Mouse (Mus musculus): Measurements from ENCODE around the gene Fbxl18. TPM values are rescaled to one million over a fixed set of nuclear protein-coding genes. Genes with fewer than 3 reads are reported as not detected.
A peak's percentile ranks its signal among the peaks of the same experiment; 100 is the strongest.

The Fbxl18 gene
- total and polyA plus RNA-seq, 2 experiments from 2014 or later: 27.0 to 38.0 TPM

- under 1% methylated on average over 34 of the region's 36 CpGs for WGBS
- ATAC-seq (peak; percentile 30), DNase-seq (peak; percentile 92)
- TF ChIP-seq CTCF (IDR thresholded peaks at IDR 0.05; ENCODE audit: low read depth): no peak
- Histone ChIP-seq H3K9ac (peak overlapping the region; percentile 98), H3K27ac (ENCODE audit: low read depth, low read length) (peak overlapping the region; percentile 100), H3K36me3 (ENCODE audit: insufficient read depth) (no peaks in the 10 kb centered on the region; the same call in 1 of the 2 replicates), H3K4me2 (ENCODE audit: low read depth) (peak overlapping the region; percentile 88), H3K9me3 (ENCODE audit: low read length) (no peaks in the 10 kb centered on the region), H3K4me3 (ENCODE audit: low read depth, low read length) (peak overlapping the region; percentile 83), H3K4me1 (ENCODE audit: insufficient read depth) (peaks cover 16% of the 10 kb centered on the region), H3K27me3 (ENCODE audit: insufficient read depth, low read length) (no peaks in the 10 kb centered on the region)
Observed at GRCm38 (mm10) chr5:142819385-142820275, 75.6 kb downstream of the Fbxl18 start.

GRCm38 (mm10) chr5:142818435-142819360 is 76.5 kb downstream of the Fbxl18 start:
- Histone ChIP-seq H3K9ac (peak overlapping the region; percentile 98), H3K27ac (ENCODE audit: low read depth, low read length) (peak overlapping the region; percentile 100), H3K36me3 (ENCODE audit: insufficient read depth) (no peaks in the 10 kb centered on the region; the same call in 1 of the 2 replicates), H3K4me3 (ENCODE audit: low read depth, low read length) (peak overlapping the region; percentile 83), H3K27me3 (ENCODE audit: insufficient read depth, low read length) (no peaks in the 10 kb centered on the region), H3K4me1 (ENCODE audit: insufficient read depth) (peaks cover 9% of the 10 kb centered on the region), H3K9me3 (ENCODE audit: low read length) (no peaks in the 10 kb centered on the region), H3K4me2 (ENCODE audit: low read depth) (peak overlapping the region; percentile 88)
- WGBS: under 1% methylated on average over 43 of the region's 43 CpGs
- TF ChIP-seq CTCF (IDR thresholded peaks at IDR 0.05; ENCODE audit: low read depth): peak; percentile 18; the same call in 1 of the 2 replicates
- peak; percentile 81 for DNase-seq
- no peak for ATAC-seq

- peak within 1 kb of the TSS; percentile 83 for H3K4me3 ChIP-seq (ENCODE audit: low read depth, low read length)
- peak within 1 kb of the TSS; percentile 100 for H3K9ac ChIP-seq
- no peaks in the 10 kb centered on the region; the same call in 1 of the 2 replicates for H3K4me1 ChIP-seq (ENCODE audit: insufficient read depth)
- H3K36me3 ChIP-seq (ENCODE audit: insufficient read depth): no peaks in the 10 kb centered on the region; the same call in 1 of the 2 replicates
- peak within 1 kb of the TSS; percentile 100 for H3K27ac ChIP-seq (ENCODE audit: low read depth, low read length)
- TF ChIP-seq CTCF (IDR thresholded peaks at IDR 0.05; ENCODE audit: low read depth): no peak; the same call in 1 of the 2 replicates
- H3K4me2 ChIP-seq (ENCODE audit: low read depth): peak within 1 kb of the TSS; percentile 93
- 2% methylated on average over 55 of the region's 56 CpGs for WGBS
- H3K9me3 ChIP-seq (ENCODE audit: low read length): no peaks in the 10 kb centered on the region
- no peaks in the 10 kb centered on the region for H3K27me3 ChIP-seq (ENCODE audit: insufficient read depth, low read length)
- DNase-seq: peak; percentile 100
- peak; percentile 68 for ATAC-seq
Observed at GRCm38 (mm10) chr5:142817524-142818434, 77.4 kb downstream of the Fbxl18 start, which contains the start of gene Tnrc18. TSS of gene Tnrc18 (minus strand) at chr5:142817662.

Other genes with a start within 250 kb of the Fbxl18 start
- 67.8 and 76.4 TPM in 2 replicates for gene Slc29a4, start 202.9 kb downstream of the Fbxl18 start, total RNA-seq (2014; rRNA removed)
- gene Slc29a4, start 202.9 kb downstream of the Fbxl18 start, polyA plus RNA-seq (2015; fragmentation: Nextera tagmentation; extraction: Ambion mirVana): 104 and 107 TPM in 2 replicates
- 99.7 and 116 TPM in 2 replicates for gene Tnrc18, start 77.8 kb downstream of the Fbxl18 start, total RNA-seq (2014; rRNA removed)
- 14.9 and 23.4 TPM in 2 replicates for gene Tnrc18, start 77.8 kb downstream of the Fbxl18 start, polyA plus RNA-seq (2015; fragmentation: Nextera tagmentation; extraction: Ambion mirVana)
- gene Actb, start 11.3 kb upstream of the Fbxl18 start, total RNA-seq (2014; rRNA removed): 5,288 and 5,744 TPM in 2 replicates
- 19,349 and 21,354 TPM in 2 replicates for gene Actb, start 11.3 kb upstream of the Fbxl18 start, polyA plus RNA-seq (2015; fragmentation: Nextera tagmentation; extraction: Ambion mirVana)
- gene Fscn1, start 64.9 kb upstream of the Fbxl18 start, total RNA-seq (2014; rRNA removed): 394 and 457 TPM in 2 replicates
- gene Fscn1, start 64.9 kb upstream of the Fbxl18 start, polyA plus RNA-seq (2015; fragmentation: Nextera tagmentation; extraction: Ambion mirVana): 522 and 558 TPM in 2 replicates
- 35.2 and 41.0 TPM in 2 replicates for gene Rnf216, start 217.6 kb upstream of the Fbxl18 start, total RNA-seq (2014; rRNA removed)
- 25.9 and 29.3 TPM in 2 replicates for gene Rnf216, start 217.6 kb upstream of the Fbxl18 start, polyA plus RNA-seq (2015; fragmentation: Nextera tagmentation; extraction: Ambion mirVana)